Mouse (Mus musculus): ENCODE measurements at regions not wholly inside any gene's neighbourhood (a gene's known extent, or its start where the extent isn't known, plus 50 kb on each side); places are given as distances from the start of the nearest gene placed in this dataset.

DNA sequence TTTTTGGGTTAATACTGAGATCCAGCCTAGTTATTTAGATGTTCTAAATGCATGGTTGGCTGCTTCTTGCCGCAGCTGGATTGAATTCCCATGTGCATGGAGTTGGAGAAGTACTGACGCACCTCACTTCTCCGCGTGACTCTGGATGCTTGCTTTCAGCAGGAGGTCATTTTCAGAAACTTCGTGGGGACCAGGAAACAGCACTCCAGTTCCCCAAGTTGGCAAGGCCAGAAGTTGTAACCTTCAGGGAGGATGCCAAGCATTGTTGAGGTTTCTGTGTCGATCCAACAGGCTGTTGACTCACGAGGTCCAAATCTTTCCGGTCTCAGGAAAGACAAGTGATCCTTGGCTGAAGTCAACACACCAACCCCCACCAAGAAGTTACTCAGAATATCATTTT is 167.6 kb upstream of the Dpt start:
- no peak for DNase-seq (ENCODE audit: low spot score)

DNA sequence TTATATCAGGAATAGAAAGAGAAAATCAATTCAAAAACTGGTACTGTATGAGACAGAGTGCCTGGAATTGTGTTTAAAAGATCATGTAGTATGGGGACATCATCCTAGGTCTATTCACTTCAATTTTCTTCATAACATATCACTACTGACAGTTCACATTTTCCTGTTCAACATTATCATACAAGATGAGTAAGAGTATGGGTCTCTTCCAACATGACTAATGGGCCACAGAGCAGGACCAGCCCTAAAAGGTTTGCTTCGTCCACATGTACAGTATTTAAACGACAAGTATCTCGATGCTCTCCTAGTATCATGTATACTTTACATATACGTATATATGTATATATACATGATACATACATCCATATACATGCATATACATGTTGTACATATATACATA is 164.8 kb upstream of the Atp1b1 start:
- no peak for DNase-seq (ENCODE audit: low spot score)

DNA sequence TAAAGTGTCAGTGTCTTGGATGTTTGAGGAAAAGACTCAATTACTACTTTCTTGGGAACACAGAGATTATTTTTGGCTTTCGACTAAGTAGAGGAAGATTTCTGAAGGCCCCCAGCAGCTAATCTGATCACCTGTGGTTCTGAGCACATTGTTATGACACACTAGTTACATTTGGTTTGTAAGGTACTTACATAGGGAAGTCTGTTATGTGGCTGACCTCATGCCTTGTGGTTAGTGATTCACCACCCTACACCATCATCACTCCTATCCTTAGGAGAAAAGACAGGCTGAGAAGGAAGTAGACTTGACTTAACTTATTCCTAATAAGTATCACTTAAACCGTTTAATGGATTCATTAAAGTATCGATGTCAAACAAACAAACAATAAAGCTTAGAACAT is 164.3 kb upstream of the Atp1b1 start:
- DNase-seq (ENCODE audit: low spot score): no peak

DNA sequence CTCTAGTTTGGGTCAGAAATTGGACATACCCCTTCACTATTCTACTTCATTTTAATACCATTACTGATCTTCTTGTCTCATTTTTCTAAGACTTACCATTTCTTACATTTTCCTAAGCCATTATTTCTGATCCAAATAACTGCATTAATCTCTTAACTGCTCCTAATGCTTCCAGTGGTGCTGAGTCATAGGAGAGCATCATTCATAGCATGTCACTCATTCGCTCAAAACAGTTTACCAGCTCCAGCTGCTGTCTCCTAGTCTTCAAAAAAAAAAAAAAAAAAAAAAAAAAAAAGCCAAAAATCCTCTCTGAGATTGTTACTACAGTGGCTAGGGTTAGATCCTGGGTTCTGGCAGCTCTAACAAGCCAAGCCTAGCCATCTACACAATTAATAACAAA is 162.0 kb upstream of the Atp1b1 start:
- DNase-seq (ENCODE audit: low spot score): no peak

DNA sequence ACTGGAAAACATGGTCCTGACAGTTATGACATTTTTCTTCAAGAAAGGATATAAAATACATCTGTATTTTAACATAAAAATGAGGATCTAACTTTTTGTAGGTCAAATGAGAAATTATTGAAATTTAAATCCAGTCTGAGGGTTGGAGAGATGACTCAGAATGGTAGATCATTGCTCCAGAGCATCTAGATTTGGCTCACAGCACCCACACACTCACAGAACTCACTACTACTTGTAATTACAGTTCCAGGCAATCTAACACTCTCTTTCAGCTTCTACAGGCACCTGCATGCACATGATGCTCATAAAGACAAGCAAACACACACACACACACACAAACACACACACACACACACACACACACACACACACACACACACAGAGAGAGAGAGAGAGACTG is 159.7 kb upstream of the Atp1b1 start:
- no peak for DNase-seq (ENCODE audit: low spot score)

DNA sequence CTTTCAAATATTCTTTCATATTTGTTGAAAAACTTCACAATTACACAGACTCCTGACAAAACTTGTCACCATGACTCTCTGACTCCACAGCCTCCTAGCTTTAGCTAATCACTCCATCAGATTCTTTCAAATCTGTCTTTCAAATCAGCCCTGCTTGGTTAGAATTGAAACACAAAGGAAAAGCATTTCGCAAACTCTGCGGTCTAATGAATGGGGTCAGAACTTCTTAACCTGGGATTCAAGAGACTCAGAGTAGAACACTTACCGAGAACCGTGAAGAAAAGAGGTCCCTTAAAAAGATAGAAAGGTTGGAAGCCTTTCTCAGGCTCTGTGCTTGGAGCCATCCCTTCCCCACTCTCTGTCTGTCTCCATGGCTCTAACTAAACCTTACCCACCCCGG is 148.9 kb upstream of the Atp1b1 start:
- no peak for DNase-seq (ENCODE audit: low spot score)

DNA sequence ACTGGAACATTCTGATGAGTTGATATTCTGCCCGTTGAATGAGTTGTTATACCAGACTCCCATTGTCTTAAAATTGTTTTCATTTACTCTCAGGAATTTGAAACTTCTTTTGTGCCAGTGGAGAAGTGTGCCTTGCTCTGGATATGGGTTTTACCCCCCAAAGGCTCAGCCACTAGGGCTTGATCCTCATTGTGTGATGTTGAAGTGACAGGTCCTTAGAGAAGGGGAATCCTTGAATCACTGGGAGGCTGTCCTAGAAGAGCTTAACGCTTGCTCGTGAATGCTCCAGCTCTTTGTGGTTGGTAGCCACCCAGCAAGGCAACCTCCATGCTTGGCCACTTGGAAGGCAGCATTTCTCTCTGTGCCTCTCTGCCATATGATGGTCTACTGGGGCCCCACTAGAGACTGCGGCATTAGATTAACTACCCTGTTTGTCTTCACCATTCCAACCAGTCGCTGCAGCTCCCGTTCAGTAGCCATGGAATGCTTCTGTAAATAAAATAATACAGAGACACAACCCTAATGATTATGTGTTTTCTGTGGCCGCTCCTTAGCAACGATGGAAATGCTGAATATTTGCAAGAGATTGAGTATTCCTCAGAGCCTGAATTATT is 148.1 kb upstream of the Atp1b1 start:
- no peak for DNase-seq (ENCODE audit: low spot score)

DNA sequence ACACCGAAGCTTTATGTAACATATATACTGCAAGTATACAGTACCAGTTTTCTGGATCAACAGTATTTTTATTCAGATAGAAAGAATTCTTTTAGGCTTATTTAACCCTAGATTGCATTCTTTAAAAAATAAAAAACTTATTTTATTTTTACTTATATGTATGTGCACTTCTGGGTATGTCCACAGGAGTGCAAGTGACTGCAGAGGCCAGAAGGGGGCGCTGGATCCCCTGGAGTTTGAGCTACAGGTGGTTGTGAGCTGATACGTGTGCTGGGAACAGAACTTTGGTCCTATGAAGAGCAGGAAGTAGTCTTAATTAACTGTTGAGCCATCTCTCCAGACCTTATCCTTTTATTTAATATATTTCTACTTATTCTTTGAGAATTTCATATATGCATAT is 145.3 kb upstream of the Atp1b1 start:
- DNase-seq (ENCODE audit: low spot score): no peak

DNA sequence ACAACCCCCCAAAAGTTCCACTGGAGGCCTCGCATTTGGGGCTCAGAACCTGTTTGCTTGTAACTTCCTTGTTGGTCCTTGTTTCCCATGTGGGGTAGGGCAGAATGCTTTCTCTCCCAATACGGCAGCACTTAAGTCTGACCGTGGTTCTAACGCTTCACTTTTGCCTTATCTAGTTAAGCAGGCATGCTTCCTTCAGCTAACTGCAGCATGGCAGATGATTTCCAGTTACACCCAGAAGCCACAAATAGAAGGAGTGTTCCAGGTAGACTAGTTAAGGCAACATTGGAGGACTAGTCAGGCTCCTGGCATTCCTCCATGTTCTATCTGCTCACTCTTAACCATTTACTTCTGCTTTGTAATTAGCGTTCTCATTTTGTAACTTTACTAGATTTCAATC is 144.4 kb upstream of the Atp1b1 start:
- DNase-seq (ENCODE audit: low spot score): no peak

DNA sequence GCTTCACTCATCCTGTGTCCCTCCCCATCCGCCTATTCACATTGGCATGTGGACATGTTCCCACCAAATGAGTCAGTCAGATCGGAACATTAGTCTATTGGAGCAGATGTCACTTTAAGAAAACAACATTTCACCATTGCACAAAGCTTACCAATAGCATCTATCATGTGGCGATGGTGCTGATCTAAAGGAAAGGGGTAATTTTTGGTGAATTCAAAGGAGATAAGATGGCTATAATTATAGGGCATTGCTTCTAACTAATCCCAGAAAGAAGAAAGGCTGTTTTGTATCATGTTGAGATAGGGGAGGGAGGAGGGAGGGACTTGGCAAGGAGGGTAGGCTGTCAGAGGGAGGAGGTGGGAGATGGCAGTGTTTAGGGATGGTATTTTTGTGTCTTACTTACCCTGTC is 132.1 kb upstream of the Atp1b1 start:
- DNase-seq (ENCODE audit: low spot score): no peak

DNA sequence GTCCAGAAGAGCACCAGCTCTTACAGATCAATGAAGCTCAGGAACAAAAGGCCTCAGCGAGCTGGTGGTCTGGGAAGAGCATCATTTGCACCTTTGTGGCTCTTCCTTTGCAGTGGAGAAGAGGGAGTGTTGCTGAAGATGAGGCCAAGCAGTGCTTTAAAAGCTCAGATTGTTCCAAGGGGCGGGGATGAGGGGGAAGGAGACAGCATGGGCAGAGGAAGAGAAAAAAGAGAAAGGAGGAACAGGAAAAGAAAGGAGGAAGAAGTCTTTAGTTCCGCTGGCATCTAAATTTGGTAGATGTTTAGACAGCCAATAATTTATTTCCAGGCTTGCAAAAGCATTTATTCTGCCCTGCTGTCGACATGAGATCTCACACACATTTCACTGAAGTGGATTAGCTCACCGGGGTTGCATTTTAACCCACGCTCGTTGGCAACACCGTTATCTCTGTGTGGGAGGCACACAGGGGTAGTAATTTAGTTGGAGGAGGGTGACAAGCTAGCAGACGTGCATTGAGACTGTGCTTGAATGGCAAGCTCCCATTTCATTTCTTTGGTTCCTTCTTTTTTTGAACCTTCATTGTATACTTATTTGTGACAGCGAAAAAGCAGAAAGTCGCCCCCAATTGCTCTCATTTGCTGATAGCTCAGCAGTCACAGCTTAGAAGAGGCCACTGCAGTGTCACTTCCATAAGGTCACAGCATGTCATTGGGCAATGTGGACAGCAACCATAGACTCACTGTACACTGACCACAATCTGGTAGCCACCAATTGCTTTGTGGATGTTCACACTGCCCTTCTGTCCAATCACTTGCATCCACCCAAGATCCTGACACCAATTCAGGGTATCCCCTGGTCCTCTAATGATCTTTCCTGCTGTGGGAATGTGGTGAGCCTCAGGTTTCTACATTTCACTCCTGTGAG is 128.2 kb upstream of the Atp1b1 start:
- no peak for DNase-seq (ENCODE audit: low spot score)

DNA sequence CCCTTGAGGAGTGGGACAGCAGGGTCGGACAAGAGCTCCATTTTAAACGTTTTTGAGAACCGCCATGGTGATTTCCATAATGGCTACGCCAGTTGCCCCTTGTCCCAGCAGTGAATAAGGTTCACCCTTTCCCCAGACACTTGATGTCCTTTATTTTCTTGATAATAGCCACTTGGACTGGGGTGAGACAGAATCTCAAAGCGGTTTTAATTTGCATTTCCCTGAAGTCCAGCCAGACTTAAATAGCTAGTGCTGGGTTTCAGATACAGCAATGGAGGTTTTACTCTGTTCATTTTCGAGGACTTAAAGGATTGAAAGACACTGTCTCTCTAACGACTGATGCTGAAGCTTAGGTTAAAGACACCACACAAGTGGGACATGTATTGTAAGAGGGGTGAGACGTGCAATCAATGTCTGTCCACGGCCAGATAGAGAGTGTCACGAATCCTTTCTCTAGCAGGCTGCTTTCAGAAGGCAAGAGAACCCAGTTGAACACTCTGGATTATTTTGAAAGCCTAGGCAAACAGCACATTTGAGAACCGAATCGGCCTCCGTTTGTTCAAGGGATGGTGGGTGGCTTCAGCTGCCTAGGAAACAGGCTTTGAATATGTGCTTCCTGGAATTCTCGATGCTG is 118.8 kb upstream of the Atp1b1 start:
- DNase-seq (ENCODE audit: low spot score): no peak

DNA sequence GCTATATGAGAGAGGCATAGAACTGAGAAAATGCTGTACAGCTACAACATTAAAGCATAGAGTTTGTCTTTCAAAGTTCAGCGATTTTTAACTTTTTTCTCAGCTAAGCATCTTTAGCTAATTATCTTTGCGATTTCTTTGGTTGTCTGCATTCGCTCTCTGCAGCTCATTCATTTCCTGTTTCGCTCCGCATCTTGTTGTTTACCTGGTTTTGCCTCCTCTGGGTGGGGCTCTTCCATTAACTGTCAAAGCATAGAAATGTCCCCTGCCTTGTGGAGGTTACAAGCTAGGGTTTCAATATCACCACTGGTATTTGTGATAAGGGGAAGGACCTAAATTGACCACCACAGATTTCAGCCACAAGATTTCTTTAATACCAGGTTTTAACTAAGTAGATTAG is 115.5 kb upstream of the Atp1b1 start:
- DNase-seq (ENCODE audit: low spot score): no peak

DNA sequence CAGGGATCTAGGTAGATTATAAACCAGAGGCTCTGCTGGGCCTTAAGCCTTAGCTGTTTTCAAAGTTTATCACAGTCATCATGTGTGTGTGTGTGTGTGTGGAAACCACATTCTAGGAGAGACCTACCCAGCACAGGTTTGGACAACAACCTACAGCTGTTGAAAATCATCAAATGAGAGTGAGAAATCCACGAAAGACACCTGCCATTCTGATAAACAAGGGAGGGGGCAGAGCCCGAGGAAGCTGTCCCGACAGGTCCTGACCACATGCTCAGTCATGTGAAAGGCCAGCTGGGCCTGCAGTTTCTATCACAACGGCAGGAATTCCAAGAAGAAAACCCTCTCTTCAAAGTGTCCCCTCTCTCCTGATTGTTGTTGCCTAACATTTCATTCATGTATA is 114.0 kb upstream of the Atp1b1 start:
- no peak for DNase-seq (ENCODE audit: low spot score)

DNA sequence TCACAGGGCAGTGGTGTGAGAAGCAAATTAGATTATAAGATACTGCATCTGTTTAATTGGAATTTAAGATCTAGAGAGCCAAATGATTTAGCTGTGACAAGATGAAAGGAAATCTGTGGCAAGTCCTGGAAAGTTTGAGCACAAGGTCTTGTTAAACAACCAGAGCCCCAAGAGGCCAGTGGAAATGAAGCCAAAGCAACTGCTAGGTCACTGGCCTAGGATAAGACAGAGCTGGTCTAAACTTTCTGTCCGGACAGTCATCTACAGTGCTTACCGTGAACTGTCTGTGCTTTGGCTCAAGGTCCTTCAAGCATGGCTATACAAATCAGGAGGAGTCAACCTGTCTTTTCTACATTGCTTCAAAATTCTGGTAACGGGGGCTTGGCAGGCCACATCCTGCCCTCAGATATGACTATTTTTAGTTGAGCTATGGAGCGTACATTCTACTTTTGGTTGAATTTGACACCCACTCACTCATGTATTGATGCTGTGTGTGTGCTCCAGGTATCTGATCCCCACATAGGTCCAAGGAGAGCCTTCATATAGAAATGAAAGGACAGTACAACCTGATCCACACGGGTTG is 113.4 kb upstream of the Atp1b1 start:
- no peak for DNase-seq (ENCODE audit: low spot score)

DNA sequence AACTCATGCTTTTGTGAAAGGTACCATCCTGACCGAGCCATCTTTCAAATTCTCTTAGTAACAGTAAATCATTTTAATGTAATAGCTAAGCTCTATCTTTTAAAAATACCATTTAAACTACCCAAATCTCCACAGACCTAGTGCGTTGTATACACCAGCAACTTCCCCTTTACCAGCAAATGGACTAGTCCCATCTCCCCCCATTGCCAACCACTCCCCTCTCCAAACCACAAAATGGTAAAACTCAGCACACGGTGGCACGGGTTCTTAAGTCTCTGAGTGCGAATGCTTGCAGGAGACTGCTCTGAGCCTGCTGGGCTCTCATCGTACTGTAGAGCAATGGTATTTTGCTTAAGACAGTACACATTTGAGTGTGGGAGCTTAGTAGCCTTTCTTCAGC is 106.7 kb upstream of the Atp1b1 start:
- no peak for DNase-seq (ENCODE audit: low spot score)

DNA sequence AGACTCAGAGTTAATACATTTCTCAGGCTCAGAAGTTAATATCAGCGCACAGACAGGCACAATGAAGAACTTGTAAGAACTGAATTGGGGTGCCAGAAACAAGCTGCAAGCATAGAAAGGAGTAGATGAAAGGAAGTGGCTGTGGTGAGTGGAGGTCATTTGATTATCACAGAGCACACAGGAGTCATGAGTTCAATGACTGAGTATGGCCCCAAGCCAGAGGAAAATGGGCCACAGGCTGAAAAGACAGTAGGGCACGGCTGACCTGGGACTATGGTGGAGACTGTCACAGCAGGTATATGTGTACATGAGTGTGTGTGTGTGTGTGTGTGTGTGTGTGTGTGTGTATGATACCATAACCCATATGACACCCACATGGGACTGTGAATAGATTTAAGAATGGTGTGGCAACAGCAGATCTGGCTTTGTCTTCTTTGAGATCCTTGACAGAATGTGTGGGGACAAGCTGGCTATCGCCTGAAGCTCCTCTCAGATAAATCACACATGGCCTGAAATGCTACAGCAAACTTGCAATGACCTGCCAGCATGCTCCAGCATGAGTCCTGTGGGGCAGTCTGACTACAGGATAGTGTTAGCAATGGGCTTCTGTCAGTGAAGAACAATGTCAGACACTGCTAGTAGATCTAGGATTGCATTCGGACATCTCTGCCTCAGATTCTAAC is 101.5 kb upstream of the Atp1b1 start:
- DNase-seq (ENCODE audit: low spot score): no peak

DNA sequence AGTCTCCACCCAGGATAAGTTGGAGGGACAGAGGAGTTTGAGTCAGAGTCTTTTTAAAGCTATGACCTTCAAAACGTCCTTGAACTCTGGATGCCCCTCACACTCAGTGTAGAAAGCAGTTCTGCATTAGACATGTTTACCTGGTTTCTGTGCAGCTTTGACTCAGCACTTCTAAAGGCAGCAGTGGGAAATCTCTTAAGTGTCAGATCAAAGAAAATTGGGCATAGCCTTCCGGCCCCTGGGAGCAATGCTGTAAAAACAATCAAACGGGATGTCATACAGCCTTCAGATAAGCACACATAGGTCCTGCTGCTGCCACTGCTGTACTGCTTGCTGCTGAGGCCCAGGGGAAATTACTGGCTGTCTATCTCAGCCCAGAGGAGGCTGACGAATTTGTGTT is 94.5 kb upstream of the Atp1b1 start:
- no peak for DNase-seq (ENCODE audit: low spot score)

DNA sequence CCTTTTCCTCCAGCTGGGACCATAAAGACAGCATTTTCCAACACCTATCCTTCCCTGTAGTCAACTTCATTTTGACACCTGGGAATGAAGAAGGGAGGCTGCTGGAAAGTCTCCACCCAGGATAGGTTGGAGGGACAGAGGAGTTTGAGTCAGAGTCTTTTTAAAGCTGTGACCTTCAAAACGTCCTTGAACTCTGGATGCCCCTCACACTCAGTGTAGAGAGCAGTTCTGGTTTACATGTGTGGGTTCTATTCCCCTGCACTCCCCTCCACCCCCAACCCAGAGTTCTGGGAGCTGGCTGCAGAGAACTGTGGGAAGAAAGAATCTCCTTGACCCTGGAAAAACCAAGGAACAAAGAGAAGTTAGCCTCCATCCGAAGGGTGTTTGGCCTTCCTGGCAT is 92.9 kb upstream of the Atp1b1 start:
- no peak for DNase-seq (ENCODE audit: low spot score)

DNA sequence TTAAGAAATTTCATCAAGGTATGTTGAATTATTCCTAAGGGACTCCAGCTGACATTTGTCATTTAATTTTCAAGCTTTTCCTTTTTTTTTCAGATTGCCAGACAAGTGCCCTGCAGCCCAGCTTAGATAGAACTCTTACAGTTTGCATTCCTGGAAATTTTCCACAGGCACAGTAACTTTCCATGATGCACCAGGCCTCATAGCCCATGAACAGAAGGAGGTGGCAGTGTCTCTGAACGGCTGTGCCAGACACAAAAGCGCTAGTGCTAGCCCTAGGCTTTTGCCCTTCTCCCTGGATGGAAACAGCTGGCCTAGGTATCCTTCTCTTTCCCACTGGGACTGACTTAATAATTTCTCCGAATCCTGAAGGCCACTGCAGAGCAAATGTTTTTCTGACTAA is 92.4 kb upstream of the Atp1b1 start:
- DNase-seq (ENCODE audit: low spot score): no peak

DNA sequence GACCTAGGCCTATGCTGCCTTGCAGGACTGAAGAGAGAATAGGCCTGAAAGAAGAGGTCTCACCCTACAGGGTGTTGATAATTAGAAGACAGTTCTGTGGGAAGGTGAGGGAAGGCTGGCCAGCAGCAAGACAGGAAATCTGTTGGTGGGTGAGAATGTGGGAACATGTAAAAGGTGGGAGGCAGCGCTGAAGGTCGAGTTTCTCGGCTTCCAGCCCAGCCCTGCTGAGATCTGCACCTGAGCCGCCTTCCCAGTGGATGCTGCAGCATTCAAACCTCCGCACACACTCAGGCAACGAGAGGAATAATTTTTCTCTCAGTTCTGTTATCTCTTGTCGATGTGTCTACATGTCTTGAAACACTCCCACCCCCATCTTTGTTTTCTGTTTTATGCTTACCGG is 89.9 kb upstream of the Atp1b1 start:
- DNase-seq (ENCODE audit: low spot score): no peak

DNA sequence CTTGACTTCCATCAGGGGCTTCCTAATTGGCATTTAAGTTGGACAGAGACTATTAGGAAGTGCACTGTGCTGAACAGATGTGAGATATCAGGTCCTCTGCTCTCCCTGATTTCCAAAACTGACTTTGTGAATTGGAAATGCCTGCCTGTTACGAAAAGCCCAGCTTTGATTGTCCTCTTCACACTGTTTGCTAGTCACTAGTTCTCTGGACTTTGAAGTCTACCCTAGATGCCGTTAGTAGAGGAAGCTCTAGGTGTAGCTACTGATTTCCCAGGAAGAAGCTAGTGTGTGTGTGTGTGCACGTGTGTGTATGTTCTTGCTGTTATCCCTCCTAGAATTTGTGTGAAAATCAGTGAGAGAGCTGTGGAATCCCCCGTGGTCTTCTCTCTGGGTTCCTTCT is 87.7 kb upstream of the Atp1b1 start:
- DNase-seq (ENCODE audit: low spot score): no peak

Data from testis, postnatal 10 days (tissue).